Mouse (Mus musculus): ENCODE data around the gene Id3. TPM values are rescaled to one million over a fixed set of nuclear protein-coding genes. Genes with fewer than 3 reads are reported as not detected.
"Not testable (repeated sequence)": the region's sequence is repeated elsewhere in the genome, so short reads cannot be mapped to it uniquely, and the experiment has no call there.

Id3 gene
- 10 to 100 TPM; 40.5 to 59.5 (median 48.7) TPM for total RNA-seq (2022)

DNA sequence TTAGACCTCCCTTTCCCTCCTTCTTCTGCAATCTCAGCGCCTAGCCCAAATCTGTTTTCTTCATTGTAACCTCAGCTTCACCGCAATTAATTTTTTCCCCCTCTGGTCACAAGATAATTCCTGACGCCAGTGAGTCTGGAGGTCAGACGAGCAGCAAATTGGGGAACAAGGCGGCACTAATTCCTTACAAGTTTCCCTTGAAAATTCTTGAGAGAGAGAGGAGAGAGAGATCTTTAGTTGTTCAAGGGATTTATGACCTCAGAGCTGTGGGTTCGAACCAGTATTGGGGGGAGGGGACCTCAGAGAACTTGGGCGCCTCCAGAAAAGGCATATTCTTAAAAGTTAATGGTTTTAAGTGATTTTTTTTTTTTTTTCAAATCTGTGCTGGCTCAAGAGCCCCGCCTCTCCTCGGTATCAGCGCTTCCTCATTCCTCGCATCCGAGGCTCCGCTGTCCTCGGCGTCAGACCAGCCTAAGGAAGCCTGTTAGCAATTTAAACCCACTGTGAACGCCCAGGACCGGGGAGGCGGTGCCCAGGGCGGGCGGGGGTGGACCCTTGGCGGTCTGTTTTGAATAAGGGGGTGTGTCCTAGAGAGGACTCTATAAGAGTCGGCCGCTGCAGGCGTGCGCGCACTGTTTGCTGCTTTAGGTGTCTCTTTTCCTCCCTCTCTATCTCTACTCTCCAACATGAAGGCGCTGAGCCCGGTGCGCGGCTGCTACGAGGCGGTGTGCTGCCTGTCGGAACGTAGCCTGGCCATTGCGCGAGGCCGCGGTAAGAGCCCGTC is at the start of gene Id3:
TSS of gene Id3 (plus strand) at position 305 of the 784 bp plus-strand sequence.
- peak; percentile 64 to 72 for DNase-seq (ENCODE audit: low spot score in 2 of 2)

DNA sequence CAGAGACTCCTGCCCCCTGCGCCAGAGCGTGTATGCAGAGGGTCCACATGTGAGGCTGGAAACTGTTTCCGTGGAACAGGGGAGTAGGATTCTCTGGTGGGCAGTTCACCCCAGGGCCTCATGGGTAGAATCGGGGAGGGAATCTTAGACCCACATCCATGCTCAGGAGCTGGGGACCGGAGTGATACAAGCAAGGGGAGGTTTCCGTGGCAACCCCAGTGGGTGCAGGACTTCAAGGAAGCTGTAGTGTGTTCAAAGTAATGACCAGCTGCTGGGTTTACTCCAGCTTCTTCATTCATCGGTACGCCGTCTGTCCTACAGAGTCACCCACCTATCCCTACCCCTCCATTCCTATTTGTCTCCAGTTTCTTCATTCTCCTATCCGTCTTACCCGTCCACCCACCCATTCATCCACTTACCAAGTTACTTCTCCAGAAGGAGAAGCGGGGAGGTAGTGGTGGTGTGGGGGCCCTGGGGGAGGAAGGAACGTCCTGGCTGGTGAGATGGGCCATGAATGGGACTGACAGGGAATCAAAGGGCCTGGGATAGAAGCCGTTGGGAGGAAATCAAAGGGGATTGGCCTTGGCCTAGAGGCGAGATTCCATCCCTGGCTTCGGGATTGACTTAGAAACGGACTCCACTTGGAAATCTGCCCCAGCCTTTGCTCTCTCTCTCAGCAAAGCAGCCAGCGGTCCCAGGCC is 48.6 kb upstream of the Id3 start:
- DNase-seq (ENCODE audit: low spot score in 2 of 2): peak; percentile 29 to 33

DNA sequence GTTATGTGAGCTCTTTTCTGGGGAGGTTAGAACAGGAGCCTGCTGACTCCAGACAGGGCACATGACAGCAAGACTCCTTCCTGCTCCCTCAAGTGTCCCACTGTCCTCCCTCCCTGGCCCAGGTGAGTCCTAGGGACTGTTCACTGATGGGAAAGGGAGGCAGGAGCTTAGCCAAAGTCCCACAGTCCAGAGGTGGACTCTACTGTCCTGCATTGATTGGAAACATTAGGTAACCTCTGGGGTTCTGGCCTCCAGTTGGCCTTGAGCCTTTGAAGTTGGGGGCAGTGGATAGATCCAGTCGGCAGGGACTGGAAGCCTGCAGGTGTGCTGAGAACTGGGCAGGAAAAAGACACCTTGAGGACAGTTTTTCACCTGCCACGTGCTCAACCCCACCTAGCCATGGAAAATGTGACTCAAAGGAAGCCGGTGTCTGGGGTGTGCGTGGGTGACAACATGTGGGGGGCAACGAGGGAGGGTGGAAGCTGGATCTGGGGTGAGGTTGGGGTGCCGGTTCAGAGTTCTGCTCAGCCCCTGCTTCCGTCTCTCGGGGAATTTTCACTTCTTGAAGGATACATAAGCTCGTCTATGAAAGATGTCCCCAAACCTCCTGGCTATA is 47.7 kb upstream of the Id3 start:
- no peak for DNase-seq (ENCODE audit: low spot score in 2 of 2)

DNA sequence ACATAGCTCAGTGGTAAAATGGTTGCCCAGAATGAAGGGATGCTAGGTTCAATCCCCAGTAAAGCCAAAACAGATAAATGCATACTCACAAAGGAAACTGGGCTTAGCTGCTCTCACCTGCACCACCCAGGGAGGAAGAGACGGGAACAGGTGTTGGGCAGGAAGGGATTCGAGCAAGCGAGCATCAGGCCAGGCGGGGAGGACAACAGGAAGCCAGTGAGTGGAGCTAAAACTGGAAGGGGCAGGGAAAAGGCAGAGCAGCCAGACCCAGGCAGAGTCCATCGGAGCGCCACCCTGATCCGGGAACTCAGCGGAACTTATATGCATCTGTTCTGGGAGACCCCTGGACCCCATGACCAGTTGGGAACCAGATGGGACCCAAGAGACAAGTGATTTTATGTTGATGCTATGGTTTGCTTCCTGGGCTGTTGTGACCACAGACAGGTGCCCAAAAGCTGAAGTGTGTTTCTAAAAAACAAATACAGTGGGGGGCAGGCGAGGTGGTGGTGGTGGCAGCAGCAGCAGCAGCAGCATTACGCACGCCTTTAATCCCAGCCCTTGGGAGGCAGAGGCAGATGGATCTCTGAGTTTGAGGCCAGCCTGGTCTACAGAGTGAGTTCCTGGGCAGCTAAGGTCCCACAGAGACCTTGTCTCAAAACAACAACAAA is 46.7 kb upstream of the Id3 start:
- no peak for DNase-seq (ENCODE audit: low spot score in 2 of 2)

DNA sequence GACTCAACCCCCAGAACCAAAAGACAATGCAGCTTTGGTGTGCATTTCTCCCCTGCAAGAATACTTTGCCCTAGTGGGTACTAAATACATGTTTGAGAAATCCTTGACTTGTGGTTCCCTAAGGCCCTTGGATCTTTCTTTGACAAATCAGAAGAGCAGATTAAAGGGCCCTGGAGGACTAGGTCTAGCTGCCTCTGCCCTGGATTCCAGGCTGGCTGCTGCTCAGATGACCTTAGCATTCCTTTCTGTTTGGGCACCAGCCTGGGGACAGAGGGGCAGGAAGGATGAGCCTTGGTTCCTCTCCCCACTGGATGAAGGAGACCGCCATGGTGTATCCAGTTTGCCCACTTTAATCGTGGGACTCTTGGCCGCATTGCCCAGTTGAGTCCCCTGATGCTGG is 44.9 kb upstream of the Id3 start:
- no peak for DNase-seq (ENCODE audit: low spot score in 2 of 2)

DNA sequence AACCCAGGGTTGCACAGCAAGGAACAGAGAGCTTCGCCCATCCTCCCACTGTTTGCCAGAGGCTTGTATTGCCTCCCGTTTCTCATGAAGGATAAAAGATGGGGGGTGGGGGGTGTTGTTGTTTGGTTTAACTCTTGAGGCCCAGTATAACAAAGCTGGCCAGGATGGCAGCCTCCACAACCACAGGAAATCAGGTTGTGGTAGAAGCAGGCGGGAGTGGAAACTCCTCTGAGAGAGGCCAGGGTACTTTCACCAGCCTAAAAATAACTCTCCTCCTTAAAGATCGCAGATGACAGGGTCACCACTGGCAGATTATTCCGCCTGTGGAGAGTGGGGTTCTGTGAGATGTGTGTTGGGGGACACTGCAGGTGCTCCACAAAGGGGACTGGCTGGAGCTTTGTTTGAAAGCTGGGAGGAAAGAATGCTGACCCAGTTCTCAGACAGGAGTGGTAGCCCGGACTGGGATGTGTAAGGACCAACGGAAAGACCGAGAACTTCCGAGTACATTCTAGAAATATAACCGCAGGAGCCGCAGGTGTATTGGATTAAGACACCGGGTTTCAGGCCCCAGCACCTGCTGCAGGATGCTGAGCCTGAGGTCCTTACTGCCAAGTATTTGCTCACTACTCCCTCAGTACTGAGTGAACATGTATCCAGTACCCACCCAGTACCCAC is 42.8 kb upstream of the Id3 start:
- no peak for DNase-seq (ENCODE audit: low spot score in 2 of 2)

DNA sequence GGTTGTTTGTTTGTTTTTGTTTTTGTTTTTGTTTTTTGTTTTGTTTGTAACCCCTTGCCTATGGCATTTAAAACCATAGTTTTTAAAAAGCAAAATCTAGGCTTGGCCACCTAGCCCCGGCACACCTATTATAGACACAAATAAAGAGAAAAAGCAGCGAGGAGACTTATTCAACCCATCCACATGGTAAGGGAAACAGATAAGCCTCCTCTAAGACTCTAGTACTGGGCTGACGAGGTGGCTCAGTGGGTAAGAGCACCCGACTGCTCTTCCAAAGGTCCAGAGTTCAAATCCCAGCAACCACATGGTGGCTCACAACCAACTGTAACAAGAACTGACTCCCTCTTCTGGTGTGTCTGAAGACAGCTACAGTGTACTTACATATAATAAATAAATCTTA is 41.5 kb upstream of the Id3 start:
- not testable (repeated sequence) for DNase-seq (ENCODE audit: low spot score in 2 of 2)

DNA sequence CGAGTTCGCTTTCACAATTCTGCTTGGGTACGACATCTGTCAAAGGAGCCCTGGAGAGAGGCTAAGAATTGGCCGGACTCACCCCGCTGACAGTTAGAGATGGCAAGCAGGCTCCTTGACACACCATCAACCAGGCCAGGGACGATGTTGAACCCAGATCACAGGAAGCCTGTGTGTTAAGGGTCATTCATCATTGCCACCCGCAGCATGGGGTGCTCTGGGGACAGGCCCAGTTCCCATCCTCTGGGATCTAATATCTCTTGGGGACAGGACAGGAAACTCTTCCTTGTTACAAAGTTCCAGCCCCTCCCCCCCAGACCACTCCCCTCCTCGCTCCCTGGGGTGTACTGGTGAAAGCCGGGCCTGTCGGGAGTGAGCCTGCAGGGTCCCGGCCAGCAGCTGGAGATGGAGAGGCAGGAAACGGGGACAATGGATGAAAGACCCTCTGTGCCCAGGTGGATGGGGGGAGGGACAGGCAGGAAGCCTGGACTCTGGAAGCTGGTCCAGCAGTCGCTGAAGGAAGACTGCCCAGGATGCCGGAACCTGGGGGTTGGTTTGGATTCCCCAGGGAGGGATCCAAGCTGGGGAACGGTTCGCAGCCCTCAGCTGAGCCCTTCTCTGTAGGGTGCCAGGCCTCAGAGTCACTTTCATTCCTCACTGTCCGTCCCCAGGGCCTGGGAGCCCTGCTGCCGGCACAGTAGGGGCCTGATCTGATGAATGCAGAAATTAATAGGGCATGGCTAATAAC is 38.5 kb upstream of the Id3 start:
- peak in 1 of 2 experiments; percentile 34 for DNase-seq (ENCODE audit: low spot score in 2 of 2)

DNA sequence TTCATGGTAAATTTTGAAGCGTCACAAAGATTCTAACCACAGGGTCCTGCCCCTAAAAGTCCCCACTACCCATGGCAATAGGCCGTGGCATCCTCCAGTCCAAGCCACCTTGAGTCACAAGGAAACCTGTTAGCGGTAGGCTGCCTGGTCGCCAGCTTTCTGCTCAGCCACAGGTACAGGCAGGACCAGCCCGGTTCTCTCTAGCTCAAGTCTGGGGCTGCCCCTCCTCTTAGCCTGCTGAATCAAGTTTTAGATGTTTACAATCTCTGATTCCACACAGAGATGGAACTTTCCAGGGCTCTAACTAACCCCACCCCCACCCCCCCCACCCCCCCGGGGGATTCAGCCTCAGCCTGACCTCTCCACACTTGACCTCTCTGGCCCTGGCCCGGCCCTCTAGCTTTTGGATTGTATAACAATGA is 36.4 kb upstream of the Id3 start:
- no peak for DNase-seq (ENCODE audit: low spot score in 2 of 2)

DNA sequence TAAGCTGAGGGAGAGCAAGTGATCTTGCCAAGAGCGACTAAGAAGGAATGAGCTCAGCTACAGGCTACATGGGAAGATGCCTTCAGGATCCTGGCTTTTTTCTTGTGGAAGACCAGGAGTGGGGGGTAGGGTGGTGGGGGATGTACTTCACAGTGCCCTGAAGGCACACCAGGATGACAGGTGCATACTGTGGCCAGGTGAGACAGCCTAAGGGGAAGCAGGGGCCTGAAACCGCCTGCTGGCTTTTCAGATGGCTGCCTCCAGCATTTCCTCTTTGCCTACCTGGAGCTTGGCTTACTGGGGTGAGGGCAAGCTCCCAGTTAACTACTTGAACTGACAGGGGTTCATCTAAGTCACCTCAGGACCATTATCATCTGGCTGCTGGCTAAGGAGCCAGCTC is 34.1 kb upstream of the Id3 start:
- DNase-seq (ENCODE audit: low spot score in 2 of 2): no peak

DNA sequence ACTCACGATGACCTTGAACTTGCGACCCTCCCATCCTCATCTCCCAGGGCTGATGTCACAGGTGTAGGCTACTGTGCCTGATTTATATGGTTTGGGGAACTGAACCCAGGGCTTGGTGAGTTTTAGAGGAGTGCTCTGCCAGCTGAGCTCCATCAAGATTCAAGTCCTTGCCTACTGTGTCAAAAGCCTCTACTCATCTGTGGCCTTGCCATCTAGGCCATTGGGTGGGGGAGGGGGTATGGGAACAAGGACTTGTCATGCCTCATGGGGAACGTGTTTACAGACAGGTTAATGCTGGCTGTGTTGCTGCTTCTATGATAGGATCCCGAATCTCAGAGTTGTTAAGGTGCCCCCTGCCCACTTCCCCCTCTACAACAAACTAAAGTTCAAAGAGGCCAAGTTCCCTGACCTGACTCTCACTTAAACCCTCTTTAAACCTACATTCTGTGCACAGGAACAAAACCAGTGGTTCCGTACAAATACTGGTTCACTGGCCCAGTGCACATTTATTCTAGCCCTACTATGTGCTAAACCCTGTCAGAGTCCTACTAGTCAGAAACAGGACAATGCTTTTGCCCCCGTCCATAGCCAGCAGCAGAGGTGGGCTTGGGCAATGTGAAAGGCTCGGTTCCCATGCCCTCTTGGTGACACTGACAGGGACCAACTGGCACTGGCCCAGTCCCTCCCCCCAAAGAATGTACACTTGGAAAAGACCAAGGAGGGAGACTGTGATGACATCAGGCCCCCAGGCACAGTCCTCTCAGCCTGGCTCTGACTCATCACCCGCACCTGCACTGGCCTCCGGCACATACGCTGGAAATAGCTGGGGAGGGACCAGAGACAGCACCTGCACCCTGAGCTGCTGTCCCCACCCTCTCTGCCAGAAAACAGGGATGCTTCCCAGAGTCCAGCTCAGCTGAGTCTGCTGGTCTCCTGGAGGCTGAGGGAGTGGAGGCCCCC is 33.1 kb upstream of the Id3 start:
- DNase-seq (ENCODE audit: low spot score in 2 of 2): no peak

DNA sequence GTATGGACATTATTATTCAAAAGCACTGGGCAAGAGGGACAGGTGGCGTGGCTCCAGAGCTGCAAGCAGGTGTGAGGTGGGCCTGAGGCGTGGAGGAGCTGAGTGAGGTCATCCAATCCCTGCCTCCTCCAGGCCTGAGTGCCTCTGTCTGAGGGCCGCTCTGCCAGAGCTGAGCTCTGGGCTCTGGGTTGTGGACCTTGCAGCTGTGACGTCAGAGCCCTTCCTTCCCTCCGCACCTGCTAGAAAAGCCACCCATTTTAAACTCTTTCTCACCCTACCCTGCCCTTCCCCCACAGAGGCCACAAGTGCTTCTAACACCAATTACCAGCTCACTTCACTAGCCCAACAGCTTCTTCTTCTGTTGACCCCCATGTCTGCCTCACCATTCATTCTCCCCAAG is 31.0 kb upstream of the Id3 start:
- no peak for DNase-seq (ENCODE audit: low spot score in 2 of 2)

DNA sequence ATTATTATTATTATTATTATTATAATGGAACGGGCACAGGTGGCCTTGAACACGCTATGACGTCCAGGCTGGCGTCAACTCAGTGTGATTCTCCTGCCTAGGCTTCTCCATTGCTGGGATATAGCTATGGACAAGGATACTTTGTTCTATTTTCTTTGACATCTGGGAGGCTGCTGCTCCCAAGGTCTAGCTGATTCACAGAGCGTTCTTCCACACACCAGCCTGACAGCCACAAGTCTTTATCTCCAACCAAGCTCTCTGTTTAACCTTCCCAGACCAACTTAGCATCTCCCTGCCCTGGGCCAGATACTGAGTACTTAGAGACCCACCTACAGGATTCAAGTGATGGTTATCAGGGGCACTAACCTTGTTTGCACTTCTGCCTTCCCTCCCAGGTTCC is 28.6 kb upstream of the Id3 start:
- no peak for DNase-seq (ENCODE audit: low spot score in 2 of 2)

DNA sequence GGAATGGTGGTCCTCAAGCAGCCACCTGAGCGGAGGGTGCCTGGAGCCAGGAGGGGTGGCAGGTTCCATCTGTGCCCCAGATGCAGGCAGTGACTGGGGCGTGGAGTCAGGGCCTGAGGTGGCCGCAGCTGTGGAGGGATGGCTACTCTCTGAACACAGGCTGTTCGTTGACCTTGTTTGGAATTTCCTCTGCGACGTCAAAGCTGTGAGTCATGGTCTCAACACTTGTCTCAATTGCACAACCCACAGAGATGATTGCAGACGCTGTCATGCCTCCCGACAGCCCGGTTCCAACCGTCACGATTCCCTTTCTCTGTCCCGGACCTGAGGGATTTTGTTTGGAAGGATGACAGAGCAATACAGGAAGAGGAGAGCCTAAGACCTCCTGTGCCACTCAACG is 26.3 kb upstream of the Id3 start:
- peak in 1 of 2 experiments; percentile 11 for DNase-seq (ENCODE audit: low spot score in 2 of 2)

DNA sequence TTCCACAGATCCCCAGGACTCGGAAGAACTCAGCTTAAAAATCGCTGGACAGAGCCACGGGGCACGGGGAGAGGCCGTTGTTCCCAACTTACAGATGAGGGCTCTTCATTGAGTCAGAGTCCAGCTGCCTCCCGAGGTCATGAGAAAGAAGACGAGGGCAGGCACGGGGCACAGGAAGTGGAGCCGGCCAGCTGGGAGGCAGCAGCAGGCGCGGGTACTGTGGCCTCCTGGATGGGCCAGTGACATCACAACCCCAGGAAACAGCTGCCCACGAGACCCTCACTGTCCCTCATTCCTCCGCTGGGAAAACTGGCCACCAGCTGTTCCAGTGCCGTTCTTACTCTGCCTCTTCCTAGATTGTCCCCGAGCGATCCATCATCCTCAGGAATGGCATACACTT is 23.3 kb upstream of the Id3 start:
- DNase-seq (ENCODE audit: low spot score in 2 of 2): no peak

DNA sequence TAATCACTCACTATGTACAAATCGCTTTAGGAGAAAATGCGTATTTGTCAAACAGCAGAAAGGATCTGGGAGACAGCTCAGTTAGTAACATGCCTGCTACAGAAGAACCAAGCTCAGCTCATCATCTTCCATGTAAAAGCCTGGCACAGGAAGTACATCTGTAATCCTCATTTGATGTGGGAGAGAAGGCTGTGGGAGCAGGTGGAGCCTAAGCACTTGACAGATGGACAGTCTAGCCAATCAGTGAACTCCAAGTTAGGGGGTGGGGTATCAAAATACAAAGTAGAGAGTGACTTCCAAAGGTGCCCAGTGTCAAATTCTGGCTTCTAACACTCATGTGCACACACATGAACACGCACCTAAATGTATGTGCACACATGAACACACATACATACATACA is 22.1 kb upstream of the Id3 start:
- no peak for DNase-seq (ENCODE audit: low spot score in 2 of 2)

DNA sequence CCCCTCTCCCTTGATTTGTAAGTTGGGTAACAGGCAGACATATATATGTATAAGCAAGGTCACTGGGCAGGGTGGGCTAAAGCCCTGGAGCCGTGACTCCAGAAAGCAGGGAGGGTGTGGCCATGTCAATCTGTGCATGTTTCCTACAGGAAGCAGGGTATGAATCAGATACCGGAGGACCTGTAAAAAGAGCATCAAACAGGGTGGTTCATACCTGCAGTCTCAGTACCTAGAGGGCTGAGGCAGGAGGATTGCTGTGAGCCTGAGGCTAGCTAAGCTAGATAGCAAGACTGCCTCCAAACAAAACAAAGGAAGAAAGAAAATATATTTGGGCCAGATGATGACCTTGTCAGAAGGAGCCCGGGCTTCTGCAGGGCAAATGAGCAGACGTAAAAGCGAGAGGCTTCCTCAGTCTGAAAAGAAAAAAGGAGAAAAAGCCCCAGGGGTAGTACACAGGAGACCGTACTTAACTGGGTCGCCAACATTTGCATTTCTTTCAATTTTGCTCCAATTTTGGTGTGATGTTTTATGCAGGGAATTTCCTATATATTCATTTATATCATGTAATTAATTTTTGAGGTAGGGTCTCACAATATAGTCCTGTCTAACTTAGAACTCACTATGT is 21.3 kb upstream of the Id3 start:
- DNase-seq (ENCODE audit: low spot score in 2 of 2): no peak

DNA sequence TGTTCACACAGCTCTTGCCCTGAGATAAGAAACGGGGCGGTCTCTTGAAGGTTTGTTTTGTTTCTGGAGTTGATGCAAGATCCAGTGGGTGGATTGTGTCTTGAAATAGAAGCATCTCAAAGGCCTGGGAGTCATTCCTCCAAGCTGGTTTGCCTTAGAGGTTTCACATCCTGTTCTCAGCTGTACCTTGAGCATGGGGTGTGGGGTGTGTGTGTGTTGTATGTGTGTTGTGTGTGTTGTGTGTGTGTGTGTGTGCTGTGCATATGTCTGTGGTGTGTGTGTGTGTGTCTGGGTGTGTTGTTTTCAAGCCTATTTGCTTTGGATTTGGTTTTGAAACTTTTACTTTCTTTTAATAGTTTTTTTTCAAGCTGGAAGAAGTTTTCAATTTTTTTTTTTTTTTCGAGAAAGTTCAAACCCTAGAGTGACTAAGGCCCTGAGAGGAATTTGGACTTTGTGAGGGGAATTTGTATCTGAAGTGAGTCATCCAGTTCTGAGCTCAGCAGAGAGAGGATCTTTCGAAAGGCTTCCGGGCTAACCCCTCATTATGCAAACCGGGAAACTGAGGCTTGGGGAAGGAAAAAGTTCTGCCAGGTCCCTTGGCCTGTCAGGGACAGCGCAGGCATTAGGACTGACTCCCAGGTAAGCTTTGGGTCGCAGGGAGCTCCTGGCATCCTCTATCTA is 20.0 kb upstream of the Id3 start:
- no peak for DNase-seq (ENCODE audit: low spot score in 2 of 2)

DNA sequence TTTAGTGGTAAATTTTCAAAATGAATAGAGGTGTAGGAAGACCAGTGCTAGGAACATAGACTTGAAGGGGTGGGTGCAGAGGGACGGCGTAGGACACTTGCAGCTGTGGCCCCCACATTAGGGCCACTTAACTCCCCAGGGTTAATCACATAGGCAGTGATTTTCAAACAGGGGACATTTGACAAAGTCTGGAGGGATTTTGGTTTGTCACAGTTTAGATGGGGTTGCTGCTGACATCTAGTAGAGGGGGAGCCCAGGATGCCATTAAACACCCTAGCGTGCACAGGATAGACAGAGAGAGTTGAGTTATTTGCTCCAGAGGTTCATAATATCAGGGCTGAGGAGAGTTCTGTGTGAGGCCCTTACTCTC is 19.5 kb upstream of the Id3 start:
- no peak for DNase-seq (ENCODE audit: low spot score in 2 of 2)

Measured in layer of hippocampus, adult 8-10 months (tissue).